Mouse (Mus musculus) ES-E14 (cell line): Measurements from ENCODE around the gene Spsb4.

ENCODE experiments used
- HCFC1 ChIP-seq: IDR thresholded peaks from 2 replicates; pipeline ENCODE4 v1.6.1; 2012; ENCODE audit warnings: low read length, inconsistent platforms, borderline replicate concordance; ENCODE audit not compliant: insufficient read depth
- MAFK ChIP-seq: IDR thresholded peaks from 2 replicates; pipeline ENCODE4 v1.6.1; 2014; ENCODE audit warnings: mild to moderate bottlenecking, low read depth, low read length, inconsistent platforms; ENCODE audit not compliant: insufficient read depth
- ZC3H11A ChIP-seq: IDR thresholded peaks from 2 replicates; pipeline ENCODE4 v1.6.1; 2012; ENCODE audit warnings: low read depth, mild to moderate bottlenecking, inconsistent platforms, low read length, borderline replicate concordance
- ZNF384 ChIP-seq: IDR thresholded peaks from 2 replicates; pipeline ENCODE4 v1.6.1; 2012; ENCODE audit warnings: low read depth, low read length, inconsistent platforms

- no peak for TF ChIP-seq ZC3H11A
- TF ChIP-seq MAFK, result no peak
- no peak for TF ChIP-seq ZNF384
- TF ChIP-seq HCFC1, result no peak; the same call in 1 of the 2 replicates
Observed at GRCm38 (mm10) chr9:97017811-97018641, 617 bp downstream of the Spsb4 start.
